Mouse (Mus musculus) neural tube, embryonic 15.5 days (tissue): ENCODE data around the gene Bola1. TPM values are rescaled to one million over a fixed set of nuclear protein-coding genes. Genes with fewer than 3 reads are reported as not detected.

ENCODE experiments used
- ATAC-seq: fragments of 200-750 bp; cut with Nextera tagmentation; 2 replicates; pipeline ENCODE4 v1.8.0; 2017; ENCODE audit warnings: mild to moderate bottlenecking, moderate TSS enrichment, moderate library complexity; ENCODE audit not compliant: low FRiP score
- H3K27ac ChIP-seq: fragments of 300-500 bp; sonication (generic); replicated peaks from 2 replicates; pipeline ENCODE4 v1.5.1; 2015; ENCODE audit warnings: mild to moderate bottlenecking, inconsistent platforms
- H3K27me3 ChIP-seq: fragments of 300-500 bp; sonication (generic); replicated peaks from 2 replicates; pipeline ENCODE4 v1.6.1; 2015; ENCODE audit warnings: inconsistent platforms
- H3K36me3 ChIP-seq: fragments of 300-500 bp; sonication (generic); 2 replicates; pipeline ENCODE4 v1.6.1; 2015; ENCODE audit warnings: inconsistent platforms
- H3K4me1 ChIP-seq: fragments of 300-500 bp; sonication (generic); 2 replicates; pipeline ENCODE4 v1.6.1; 2015; ENCODE audit warnings: inconsistent platforms
- H3K4me2 ChIP-seq: fragments of 300-500 bp; sonication (generic); 2 replicates; pipeline ENCODE4 v1.6.1; 2015; ENCODE audit warnings: inconsistent platforms, mild to moderate bottlenecking, moderate library complexity
- H3K4me3 ChIP-seq: fragments of 300-500 bp; sonication (generic); replicated peaks from 2 replicates; pipeline ENCODE4 v1.5.1; 2015; ENCODE audit warnings: mild to moderate bottlenecking, inconsistent platforms
- H3K9ac ChIP-seq: fragments of 300-500 bp; sonication (generic); replicated peaks from 2 replicates; pipeline ENCODE4 v1.6.1; 2015; ENCODE audit warnings: mild to moderate bottlenecking, inconsistent platforms
- H3K9me3 ChIP-seq: fragments of 300-500 bp; sonication (generic); replicated peaks from 2 replicates; pipeline ENCODE4 v1.6.1; 2016; ENCODE audit warnings: inconsistent platforms
- WGBS: fragments of 180-500 bp; shearing (Covaris S2); methylation state at CpG from one replicate; pipeline ENCODE4 v1.1.7; 2015; ENCODE audit warnings: mixed read lengths; 5-methylcytosine and 5-hydroxymethylcytosine counted together
- polyA plus RNA-seq: library from polyadenylated mRNA; unstranded; fragments of >200 nt; fragmentation: Nextera tagmentation; extraction: Ambion mirVana; gene quantifications from 2 replicates; pipeline ENCODE4 v1.2.1, GENCODE M21; 2015

The Bola1 gene
- polyA plus RNA-seq, 1 experiment from 2014 or later = 58.6 TPM

DNA sequence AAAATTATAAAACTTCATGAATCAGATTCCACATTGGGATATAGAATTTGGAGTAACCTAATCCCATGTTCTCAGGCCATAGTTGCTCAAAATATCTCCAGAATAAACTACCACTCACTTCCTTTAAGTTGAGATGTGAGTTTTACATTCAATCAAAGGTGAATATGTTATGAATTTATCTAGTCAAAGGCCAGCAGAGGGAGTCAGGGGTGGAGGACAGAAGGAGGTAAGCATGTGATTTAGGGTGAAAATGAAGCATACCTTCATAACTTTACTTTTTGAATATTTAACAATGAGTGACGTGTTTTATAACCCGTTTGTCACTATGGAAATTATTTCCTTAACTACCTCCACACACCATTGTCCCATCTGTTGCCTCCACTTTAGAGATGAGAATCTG lies 15.4 kb upstream of the Bola1 start:
- H3K9me3 ChIP-seq = no peaks in the 10 kb centered on the region
- H3K4me1 ChIP-seq = peaks cover 8% of the 10 kb centered on the region
- H3K4me2 ChIP-seq = no peak overlapping the region
- WGBS = 92% methylated on average over 2 of the region's 2 CpGs
- no peak overlapping the region for H3K4me3 ChIP-seq
- no peak overlapping the region for H3K9ac ChIP-seq
- H3K27ac ChIP-seq = no peak overlapping the region
- ATAC-seq = no peak
- H3K27me3 ChIP-seq = no peaks in the 10 kb centered on the region
- no peaks in the 10 kb centered on the region for H3K36me3 ChIP-seq

DNA sequence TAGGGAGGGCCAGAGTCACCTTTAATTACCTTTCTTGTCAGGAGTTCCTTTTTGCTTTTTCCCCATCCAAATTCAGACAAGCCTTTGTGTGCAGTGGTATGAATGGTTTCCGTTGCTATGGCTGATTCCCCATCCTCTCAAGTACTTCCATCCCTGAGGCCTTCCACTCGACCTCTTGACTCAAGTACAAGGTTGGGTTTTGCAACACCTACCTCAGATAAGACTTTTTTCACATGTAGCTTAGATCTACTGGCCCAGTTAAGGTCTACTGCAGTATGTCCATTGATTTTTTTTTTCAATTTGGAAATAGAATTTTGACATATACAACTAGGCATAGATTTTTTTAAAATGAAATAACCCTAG lies 12.2 kb upstream of the Bola1 start:
- Histone ChIP-seq H3K9me3 (no peaks in the 10 kb centered on the region), H3K4me2 (no peak overlapping the region), H3K27ac (no peak overlapping the region), H3K9ac (no peak overlapping the region), H3K36me3 (no peaks in the 10 kb centered on the region), H3K4me3 (no peak overlapping the region), H3K4me1 (no peaks in the 10 kb centered on the region), H3K27me3 (no peaks in the 10 kb centered on the region)
- 59% methylated on average over 2 of the region's 2 CpGs for WGBS
- no peak for ATAC-seq

DNA sequence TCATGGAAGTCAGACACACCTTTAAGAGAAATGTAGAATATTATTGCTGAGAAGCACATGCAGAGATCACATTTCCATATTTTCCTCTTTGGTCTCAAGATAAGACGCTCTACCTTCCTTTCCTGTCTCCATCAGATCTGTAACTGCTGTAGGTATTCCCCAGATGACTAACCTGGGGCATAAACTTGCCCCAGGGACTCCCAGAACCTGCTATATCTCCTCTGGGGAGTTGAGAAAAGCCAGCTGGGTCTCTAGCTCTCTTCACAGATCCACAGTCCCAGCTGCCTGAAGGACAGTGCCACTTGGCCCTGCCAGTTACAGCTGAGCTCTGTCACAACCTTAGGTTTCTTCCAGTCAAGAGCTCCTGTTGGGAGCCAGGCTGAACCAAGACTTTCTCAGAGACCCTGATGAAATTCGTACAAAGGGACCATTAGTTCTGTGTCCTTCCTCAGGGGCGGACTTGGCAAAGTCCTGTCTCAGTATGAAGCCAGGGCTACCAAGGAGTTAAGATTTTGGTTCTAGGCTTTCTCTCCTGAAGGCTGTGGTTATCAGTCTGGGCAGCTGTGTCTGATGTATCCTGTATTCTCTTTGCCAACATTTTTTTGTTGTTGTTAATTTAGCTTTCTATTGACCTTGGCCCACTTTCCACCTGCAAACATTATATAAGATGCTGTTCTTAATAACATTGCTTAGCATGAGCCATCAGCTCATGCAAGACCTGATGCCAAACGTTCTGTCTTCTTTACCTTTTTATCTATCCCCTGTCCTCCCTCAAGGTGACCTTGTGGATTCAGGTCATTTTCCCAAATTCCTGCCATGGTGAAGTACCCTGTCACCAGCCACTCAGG lies 11.6 kb upstream of the Bola1 start:
- Histone ChIP-seq H3K9ac (no peak overlapping the region), H3K9me3 (no peaks in the 10 kb centered on the region), H3K4me2 (no peak overlapping the region), H3K27me3 (no peaks in the 10 kb centered on the region), H3K4me1 (no peaks in the 10 kb centered on the region), H3K27ac (no peak overlapping the region), H3K4me3 (no peak overlapping the region), H3K36me3 (no peaks in the 10 kb centered on the region)
- ATAC-seq = no peak
- 77% methylated on average over 4 of the region's 4 CpGs for WGBS

DNA sequence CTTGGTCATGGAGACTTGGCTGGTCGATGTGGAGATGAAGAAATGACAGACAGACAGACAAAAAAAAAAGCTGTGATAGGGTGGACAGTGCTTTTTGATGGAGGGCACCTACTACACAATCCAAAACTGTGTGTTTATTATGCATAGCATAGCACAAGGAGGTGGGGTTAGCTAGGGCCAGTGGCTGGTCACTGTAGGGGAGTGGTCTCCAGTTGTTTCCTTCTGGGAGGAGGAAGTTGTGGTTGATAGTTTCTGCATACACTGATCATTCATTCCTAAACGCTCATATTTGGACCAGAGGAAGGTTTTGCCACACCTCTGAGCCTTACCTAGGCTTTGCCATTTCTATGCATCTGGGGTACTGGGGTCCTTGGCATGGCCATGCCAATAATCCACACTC lies 10.9 kb upstream of the Bola1 start:
- H3K4me2 ChIP-seq = no peak overlapping the region
- 78% methylated on average over 2 of the region's 2 CpGs for WGBS
- H3K9ac ChIP-seq = no peak overlapping the region
- no peak overlapping the region for H3K4me3 ChIP-seq
- no peak overlapping the region for H3K27ac ChIP-seq
- no peaks in the 10 kb centered on the region for H3K36me3 ChIP-seq
- H3K9me3 ChIP-seq = no peaks in the 10 kb centered on the region
- H3K4me1 ChIP-seq = 0 out of 2 replicates have a peak, but pooled peaks cover under 1% of the 10 kb centered on the region
- no peaks in the 10 kb centered on the region for H3K27me3 ChIP-seq
- no peak for ATAC-seq

DNA sequence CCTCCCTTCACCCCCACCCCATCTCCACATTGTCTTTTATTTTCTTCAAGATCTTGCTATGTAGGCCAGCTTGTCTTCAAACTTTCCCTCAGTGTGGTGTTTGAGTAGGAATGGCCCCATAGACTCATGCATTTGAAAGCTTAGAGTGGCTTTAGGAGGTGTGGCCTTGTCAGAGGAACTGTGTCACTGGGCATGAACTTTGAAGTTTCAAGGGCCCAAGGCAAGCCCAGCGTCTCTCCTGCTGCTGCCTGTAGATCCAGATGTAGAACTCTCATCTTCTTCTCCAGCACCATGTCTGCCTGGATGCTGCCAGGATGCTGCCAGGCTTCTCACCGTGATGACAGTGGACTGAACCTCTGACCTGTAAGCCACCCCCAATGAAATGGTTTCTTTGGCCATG lies 9.3 kb upstream of the Bola1 start:
- no peak for ATAC-seq
- Histone ChIP-seq H3K27ac (no peak overlapping the region), H3K9me3 (no peaks in the 10 kb centered on the region), H3K27me3 (no peaks in the 10 kb centered on the region), H3K4me1 (0 out of 2 replicates have a peak, but pooled peaks cover 6% of the 10 kb centered on the region), H3K4me2 (no peak overlapping the region), H3K4me3 (no peak overlapping the region), H3K36me3 (no peaks in the 10 kb centered on the region), H3K9ac (no peak overlapping the region)
- WGBS = 69% methylated on average over 2 of the region's 2 CpGs

DNA sequence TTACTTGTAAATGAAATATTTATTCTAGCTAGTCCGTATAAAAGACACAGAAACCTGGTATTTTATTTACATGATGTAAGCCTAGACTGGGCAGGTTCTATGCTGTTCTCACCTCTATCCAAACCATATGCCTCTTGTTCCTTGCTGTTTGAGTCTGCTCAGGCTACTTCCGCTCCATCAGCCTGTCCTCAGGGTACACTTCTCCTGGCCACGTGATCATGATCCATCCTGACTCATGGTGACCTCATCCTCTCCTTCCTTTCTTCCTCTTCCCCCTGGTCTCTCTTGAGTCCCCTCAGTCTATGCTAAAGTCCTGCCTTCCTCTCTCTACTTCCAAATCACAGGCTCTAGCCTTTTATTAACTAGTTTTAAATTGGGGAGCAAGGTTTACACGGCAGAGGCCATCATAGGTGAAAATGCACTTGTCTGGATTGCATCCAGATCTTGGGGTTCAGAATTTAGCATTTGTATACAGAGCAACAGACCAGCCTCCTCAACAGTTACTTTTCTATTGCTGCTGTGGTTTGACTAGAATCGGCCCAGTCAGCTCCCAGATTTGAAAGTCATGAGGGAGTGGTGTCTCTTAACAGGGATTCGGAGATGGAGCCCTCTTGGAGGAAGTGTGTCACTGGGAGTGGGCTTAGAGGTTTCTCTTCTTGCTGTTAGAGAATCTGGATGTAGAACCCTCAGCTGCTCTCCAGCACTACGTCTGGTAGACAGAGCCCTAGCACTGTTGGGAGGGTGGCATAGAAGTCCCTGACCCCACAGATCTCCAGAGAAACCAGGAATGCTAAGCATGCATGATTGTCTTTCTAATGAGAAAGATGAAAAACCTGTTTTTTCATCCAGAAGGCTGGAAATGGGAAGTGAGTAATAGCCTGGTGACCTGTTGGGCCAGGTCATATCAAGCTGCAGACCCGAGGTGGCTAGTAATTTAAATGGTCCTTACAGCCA lies 7.5 kb upstream of the Bola1 start:
- Histone ChIP-seq H3K27me3 (no peaks in the 10 kb centered on the region), H3K36me3 (no peaks in the 10 kb centered on the region), H3K4me1 (peaks cover 18% of the 10 kb centered on the region), H3K9me3 (no peaks in the 10 kb centered on the region), H3K9ac (no peak overlapping the region), H3K27ac (no peak overlapping the region), H3K4me3 (no peak overlapping the region), H3K4me2 (no peak overlapping the region)
- no peak for ATAC-seq
- 77% methylated on average over 8 of the region's 8 CpGs for WGBS

DNA sequence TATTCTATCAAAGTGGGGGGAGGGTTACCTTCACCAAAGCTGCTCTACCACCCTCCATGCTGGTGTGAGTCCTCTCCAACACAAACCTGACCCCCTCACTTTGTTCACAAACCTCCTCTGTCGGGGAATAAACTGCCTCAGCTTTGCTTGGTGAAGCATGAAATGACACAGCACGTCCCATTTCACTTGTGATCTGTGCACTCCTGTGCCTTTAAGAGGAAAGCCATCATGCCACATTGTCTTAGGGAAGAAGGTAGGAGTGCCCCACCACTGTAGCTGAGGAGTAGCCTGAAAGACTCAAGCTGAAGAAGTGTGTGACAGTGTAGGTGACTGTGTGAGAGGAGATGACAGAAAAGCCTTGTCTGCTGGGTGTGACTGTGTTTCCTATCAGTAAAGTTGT lies 5.9 kb upstream of the Bola1 start:
- H3K9ac ChIP-seq = no peak overlapping the region
- H3K4me3 ChIP-seq = no peak overlapping the region
- no peaks in the 10 kb centered on the region for H3K36me3 ChIP-seq
- H3K4me1 ChIP-seq = peaks cover 29% of the 10 kb centered on the region
- no peak for ATAC-seq
- H3K27ac ChIP-seq = no peak overlapping the region
- H3K27me3 ChIP-seq = no peaks in the 10 kb centered on the region
- WGBS = 15% methylated on average over 2 of the region's 2 CpGs
- no peaks in the 10 kb centered on the region for H3K9me3 ChIP-seq
- no peak overlapping the region for H3K4me2 ChIP-seq

DNA sequence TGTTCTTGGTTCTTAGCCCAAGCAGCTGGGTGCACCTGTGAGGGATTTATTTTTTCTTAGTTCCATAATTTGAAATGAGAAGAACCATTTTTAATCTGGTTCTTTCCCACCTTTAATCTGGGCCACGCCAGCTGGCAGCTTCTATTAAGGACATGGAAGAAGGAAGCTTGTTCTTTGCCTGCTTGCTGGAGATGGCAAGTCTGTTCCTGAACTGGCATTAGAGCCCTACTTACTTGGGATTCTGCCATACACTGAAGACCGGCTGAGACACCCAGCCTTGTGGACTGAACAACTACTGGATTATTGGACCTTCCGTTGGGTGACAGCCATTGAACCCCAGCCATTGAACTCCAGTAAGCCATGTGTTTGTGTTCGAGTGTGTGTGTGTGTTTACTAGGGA lies 3.3 kb upstream of the Bola1 start:
- Histone ChIP-seq H3K4me3 (0 out of 2 replicates have a peak overlapping the region, but pooled peaks have one; percentile 67), H3K4me1 (peaks cover 36% of the 10 kb centered on the region), H3K9me3 (no peaks in the 10 kb centered on the region), H3K27ac (no peak overlapping the region), H3K9ac (no peak overlapping the region), H3K4me2 (peak overlapping the region; percentile 91), H3K27me3 (no peaks in the 10 kb centered on the region), H3K36me3 (no peaks in the 10 kb centered on the region)
- no peak for ATAC-seq
- 89% methylated on average over 4 of the region's 4 CpGs for WGBS

DNA sequence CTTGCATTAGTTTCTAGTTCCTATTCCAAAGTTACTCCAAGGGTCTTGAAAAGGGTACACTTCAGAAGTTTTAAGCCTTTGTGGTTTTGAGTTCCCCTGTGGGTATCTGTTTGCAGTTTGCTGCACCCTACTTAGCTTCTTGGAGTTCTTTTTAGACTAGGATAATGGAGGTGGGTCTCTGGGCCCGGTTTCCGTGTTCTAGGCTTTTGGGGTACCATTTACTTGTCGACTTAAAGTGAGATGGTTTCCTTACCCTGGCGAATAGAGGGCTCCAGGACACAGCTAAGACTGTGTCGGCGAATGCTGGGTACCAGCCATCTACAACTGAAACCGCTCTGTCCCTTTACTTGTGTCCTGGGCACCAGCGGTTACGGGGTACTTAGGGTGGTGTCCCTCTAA lies 2.1 kb upstream of the Bola1 start:
- Histone ChIP-seq H3K4me2 (peak overlapping the region; percentile 91), H3K9ac (peak overlapping the region; percentile 75), H3K27me3 (no peaks in the 10 kb centered on the region), H3K9me3 (no peaks in the 10 kb centered on the region), H3K4me3 (peak overlapping the region; percentile 67), H3K36me3 (no peaks in the 10 kb centered on the region), H3K4me1 (peaks cover 36% of the 10 kb centered on the region), H3K27ac (peak overlapping the region; percentile 99)
- 15% methylated on average over 9 of the region's 9 CpGs for WGBS
- ATAC-seq = no peak

DNA sequence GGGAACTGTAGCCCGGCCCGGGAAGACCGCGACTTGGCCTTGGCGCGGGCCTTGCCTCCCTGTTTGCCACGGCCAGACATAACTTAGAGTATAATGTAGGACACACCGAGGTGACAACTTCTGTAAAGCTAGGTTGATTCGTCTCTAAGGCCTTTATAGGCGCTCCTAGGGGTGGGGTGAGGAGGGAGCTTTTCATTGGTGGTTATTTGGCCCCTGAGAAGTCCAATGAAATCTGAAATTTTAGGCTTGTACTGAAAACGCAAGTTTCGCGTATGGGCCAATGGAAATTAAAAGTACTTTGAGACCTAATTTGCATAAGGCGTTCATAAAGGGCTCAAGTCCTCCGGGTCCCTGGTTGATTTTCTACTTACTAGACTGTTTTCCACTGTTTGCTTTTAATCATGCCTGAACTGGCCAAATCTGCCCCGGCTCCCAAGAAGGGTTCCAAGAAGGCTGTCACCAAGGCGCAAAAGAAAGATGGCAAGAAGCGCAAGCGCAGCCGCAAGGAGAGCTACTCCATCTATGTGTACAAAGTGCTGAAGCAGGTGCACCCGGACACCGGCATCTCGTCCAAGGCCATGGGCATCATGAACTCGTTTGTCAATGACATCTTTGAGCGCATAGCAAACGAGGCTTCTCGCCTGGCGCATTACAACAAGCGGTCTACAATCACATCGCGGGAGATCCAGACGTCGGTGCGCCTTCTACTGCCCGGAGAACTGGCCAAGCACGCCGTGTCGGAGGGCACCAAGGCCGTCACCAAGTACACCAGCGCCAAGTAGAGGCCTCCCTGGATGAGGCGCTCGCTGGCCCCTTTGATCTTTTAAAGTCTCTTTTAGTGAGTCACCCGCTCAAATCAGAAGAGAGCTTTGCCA lies 1.5 kb upstream of the Bola1 start, which contains the start of the genes Hist2h2ac and Hist2h2be:
TSS of gene Hist2h2ac (minus strand) at position 116 of the 875 bp plus-strand sequence.
TSS of gene Hist2h2be (plus strand) at position 355 of the 875 bp plus-strand sequence.
- Histone ChIP-seq H3K27me3 (no peaks in the 10 kb centered on the region), H3K4me3 (peak within 1 kb of the TSS; percentile 67), H3K27ac (peak within 1 kb of the TSS; percentile 99), H3K36me3 (no peaks in the 10 kb centered on the region), H3K4me1 (peaks cover 36% of the 10 kb centered on the region), H3K4me2 (peak within 1 kb of the TSS; percentile 91), H3K9ac (peak within 1 kb of the TSS; percentile 75), H3K9me3 (no peaks in the 10 kb centered on the region)
- WGBS = under 1% methylated on average over 43 of the region's 43 CpGs
- ATAC-seq = peak; percentile 82
